Mouse (Mus musculus): ENCODE results near the gene Pcyt1a. TPM values are rescaled to one million over a fixed set of nuclear protein-coding genes. Genes with fewer than 3 reads are reported as not detected.
"Not testable (repeated sequence)": the region's sequence is repeated elsewhere in the genome, so short reads cannot be mapped to it uniquely, and the experiment has no call there.

Gene Pcyt1a
- total RNA-seq, 2 experiments from 2014 or later, result 40.0 to 41.8 TPM

DNA sequence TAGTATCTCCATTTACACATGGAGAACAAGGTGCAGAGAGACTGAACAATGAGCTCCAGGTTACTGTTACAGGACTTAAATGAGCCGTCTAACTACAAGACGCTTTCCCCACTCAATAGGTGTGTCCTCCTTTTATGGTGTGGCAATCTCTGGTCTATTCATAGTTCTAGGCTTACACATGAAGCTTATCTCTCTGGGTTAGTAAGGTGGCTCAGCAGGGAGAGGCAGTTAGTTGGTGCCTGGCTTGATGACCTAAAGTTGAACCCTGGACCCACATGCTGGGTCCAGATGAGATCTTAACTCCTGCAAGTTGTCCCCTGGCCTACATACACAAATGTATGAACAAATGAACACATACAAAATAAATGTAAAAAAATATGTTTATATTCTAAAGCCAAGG lies 32.7 kb downstream of the Pcyt1a start:
- intact Hi-C loops (cut with DNase I), result no loop called here
- DNase-seq (ENCODE audit: low spot score in 2 of 2), result no peak

DNA sequence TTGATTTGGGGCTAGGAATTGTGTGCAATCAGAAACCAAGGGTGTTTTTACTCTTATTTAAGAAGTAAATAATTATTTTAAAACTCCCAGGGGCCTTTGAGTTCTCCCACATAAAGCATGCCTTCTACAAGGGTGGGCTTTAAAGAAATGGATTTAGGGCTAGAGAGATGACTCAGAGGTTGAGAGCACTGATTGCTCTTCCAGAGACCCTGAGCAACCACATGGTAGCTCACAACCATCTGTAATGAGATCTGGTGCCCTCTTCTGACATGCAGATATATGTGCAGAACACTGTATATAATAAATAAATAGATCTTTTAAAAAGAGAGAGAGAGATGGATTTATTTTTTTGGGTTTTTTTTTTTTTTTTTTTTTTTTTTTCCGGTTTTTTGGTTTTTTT lies 34.2 kb downstream of the Pcyt1a start:
- intact Hi-C loops (cut with DNase I), result no loop called here
- DNase-seq (ENCODE audit: low spot score in 2 of 2), result no peak

DNA sequence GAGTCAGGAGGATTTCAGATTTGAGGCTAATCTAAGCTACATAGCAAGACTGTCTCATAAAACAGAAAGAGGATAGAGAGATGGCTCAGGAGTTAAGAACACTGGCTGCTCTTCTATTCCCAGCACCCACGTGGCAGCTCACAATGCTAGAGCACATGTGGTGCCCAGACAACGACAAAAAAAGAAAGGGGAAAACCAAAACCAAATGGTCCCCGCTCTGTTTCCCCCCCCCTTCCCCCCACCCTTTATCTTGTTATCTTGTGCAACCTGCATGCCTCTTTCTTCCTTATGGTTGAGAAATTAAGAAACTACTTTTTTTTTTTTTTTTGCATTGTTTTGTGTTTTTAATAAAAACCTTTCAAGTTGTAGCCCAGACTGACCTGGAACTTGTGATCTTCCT lies 37.8 kb downstream of the Pcyt1a start:
- no peak for DNase-seq (ENCODE audit: low spot score in 2 of 2)
- intact Hi-C loops (cut with DNase I), result no loop called here

DNA sequence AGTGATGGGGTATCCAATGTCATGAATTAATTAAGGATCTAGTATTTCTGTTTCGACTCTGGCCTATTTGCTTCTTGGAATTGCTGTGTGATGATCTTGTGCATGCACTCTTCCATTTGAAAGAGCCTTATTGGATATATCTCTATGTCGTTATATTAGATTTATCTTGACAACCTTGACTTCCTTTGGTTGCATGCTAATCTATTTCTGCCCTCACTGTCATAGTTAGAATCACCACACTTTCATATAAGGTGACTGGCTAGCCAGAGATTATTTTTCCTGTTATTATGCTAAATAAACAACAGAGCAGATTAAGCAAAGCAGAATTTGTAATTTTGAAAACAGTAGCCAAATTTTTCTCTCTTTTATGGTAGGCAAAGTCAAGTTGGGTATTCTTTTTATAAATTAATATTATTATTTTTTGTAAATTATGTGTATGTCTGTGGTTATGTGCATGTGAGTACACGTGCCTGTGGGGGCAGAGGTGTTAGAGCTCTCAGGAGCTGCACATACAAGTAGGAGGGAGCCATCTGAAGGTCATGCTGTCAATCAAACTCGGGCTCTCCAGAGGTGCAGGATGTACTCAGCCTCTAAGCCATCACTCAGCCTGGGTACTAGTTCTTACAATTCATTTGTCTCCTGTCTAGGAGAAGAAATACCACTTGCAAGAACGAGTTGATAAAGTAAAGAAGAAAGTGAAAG lies 38.8 kb downstream of the Pcyt1a start:
- DNase-seq (ENCODE audit: low spot score in 2 of 2), result no peak
- intact Hi-C loops (cut with DNase I), result no loop called here

DNA sequence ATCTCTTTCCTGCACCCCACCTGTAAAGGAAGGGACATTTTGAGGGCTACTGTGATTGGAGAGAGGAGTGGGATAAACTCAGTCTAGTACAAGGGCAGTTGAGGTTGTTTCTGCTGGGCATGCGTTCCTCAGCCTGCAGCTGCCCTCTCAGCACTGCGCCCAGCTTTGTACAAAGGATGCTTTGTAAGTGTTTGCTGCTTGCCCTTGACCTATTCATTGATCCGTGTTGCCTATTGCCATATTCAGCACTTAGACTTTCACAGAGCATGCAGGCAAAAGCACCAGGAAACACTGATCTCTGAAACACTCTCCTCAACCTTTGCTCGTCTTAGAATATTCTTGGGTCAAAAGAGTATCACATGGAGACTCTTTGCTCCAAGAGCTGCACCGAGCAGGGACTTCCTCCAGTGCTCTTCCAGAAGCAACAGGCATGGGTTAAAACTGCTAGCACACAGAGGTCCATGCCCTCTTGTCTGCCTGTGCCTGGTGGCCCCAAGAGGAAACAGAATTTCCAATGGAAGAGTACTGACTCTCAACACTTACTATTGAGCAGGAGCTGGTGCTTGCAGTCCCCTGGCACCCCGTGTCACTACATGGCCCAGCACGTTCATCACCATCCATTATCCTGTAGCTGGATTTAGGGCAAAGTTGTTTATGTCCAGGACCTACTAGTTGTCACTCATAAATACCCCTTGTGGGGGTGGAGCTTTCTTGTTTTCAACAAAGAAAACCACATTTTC lies 41.7 kb downstream of the Pcyt1a start:
- intact Hi-C loops (cut with DNase I), result no loop called here
- DNase-seq (ENCODE audit: low spot score in 2 of 2), result no peak

DNA sequence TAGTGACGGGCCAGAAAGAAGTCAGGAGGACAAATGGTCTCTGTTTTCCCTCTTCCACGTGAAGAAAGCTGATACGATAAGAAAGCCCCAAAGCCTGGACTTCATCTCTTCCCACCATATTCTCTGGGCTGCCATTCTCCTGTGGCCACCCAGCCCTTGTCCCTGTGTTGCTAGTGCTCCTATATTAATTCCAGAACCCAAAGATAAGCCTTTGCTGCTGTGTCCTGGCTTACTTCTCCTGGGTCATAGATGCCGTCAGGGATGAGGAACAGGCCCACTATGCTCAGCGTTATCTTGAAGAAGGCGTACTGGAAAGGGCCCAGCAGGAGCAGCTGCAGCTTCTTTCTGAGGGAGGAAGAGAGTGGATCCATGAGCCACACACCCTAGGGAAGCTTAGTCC lies 46.6 kb downstream of the Pcyt1a start:
- DNase-seq (ENCODE audit: low spot score in 2 of 2), result no peak
- intact Hi-C loops (cut with DNase I), result no loop called here

DNA sequence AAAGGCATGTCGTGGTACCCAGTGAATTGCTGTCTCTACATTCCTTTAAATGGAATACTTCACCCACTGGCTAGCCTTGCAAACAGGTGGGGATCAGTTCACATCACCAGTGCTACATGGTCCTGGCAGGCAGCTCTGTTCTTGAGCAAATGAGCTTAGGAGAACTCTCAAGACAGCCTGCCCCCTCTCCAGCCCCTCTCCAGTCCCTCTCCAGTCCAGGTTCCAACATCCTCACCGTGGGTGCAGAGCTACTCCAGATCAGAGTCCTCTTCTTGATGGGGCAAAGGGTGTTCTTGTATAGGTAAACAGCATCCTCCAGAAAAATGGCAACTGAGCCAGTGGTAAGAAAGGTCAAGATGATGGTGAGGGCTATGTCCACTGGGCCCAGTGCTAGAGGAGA lies 48.7 kb downstream of the Pcyt1a start:
- intact Hi-C loops (cut with DNase I), result no loop called here
- no peak for DNase-seq (ENCODE audit: low spot score in 2 of 2)

DNA sequence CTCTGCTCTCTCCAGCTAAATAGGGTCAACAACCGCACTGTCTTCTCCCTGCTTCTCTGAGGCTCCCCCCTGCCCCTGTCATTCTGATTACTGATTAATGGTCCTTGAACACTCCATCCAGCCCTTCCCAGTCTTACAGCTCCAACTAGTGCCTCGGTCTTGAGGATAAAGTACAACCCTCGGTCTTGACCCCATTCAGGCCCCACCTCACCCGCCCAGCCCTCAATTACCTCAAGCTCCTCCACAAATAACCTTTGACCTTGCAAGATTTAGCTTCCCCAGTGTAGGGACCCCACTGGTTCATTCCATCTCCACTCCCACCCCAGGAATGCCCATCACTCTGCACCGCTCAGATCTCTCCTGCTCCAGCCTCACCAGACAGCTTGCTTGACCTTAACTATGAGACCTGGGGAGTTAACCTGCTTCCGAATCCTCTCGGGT lies 53.7 kb downstream of the Pcyt1a start:
- intact Hi-C loops (cut with DNase I), result no loop called here
- DNase-seq (ENCODE audit: low spot score in 2 of 2), result no peak

DNA sequence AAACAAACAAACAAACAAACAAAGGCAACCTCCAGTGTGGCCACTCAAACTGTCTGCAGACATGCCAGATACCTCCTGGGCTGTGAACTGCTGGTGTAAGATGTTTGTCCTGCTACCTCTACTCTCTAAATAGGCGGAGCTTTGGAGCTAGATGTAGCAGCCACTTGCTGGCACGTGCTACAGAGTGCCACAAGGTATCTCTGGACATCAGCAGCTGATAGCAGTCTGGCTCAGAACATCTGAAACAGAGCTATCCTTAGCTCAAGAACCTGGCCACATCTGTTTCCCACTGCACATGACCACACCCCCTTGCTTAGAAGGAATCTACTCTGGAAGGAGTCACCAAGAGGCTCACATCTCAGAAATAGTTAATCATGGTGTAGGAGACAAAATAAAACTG lies 54.5 kb downstream of the Pcyt1a start:
- intact Hi-C loops (cut with DNase I), result no loop called here
- DNase-seq (ENCODE audit: low spot score in 2 of 2), result no peak

DNA sequence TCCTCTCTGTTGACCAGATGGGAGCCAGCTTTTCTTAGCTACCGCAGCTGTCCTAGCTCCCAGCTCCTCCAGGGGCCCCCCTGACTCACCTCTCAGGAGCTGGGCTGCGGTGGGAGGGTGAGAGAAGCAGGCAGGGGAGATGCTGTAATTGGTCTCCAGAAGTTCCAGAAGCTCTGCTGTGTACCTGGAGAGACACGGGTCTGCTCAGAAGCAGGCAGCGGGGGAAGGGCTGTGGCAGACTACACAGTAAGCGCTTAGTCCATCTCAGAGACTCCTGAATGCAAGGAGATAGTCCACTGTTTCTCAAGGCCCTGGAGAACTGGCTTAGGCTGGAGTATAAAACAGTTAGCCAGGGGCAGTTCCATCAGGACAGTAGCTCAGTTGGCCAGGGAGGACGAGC lies 55.3 kb downstream of the Pcyt1a start:
- intact Hi-C loops (cut with DNase I), result no loop called here
- no peak for DNase-seq (ENCODE audit: low spot score in 2 of 2)

DNA sequence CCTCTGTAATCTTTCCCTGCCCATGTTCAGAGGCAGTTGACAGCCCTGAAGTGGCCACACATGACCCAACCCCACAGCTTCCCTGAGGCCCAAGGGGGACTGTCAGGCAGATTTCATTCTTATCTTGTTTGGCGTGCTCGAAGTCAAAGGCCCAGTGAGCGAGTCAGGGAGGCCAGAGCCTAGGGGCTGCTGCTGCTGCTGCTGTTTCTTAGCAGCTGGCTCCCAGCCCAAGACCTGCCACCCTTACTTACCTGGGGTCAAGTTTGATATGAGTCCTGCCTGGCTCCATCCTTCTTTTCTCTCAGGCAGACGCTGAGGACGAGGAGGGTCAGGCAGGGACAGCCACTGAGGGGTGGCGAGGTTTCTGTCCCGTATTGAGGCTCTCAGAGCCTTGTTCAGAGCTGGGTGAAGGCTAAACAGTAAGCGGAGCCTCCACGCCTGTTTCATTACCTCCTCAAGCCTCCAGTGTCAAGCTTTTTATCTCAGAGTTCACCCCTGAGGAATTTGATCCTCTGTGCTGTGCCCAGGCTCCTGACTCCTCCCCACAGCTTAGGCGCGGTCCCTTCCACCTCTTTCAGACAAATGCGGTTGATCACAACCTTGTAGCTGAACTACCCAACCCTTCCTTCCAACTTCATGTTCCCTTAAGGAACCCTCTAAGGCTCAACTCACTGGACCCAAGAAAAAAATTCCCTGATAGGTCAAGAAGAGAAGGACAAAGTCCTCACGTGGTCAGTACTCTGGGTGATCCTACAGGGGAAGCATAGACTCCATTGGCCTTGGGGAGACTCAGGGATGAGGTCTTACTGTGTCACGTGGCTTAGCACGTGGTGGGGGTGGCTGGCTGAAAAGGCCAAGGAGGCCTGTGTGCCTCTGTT lies 56.8 kb downstream of the Pcyt1a start, which contains the start of gene Slc51a:
Gene Slc51a (minus strand): TSS at position 646 of the 878 bp plus-strand sequence.
- intact Hi-C loops (cut with DNase I), result no loop called here
- no peak for DNase-seq (ENCODE audit: low spot score in 2 of 2)

DNA sequence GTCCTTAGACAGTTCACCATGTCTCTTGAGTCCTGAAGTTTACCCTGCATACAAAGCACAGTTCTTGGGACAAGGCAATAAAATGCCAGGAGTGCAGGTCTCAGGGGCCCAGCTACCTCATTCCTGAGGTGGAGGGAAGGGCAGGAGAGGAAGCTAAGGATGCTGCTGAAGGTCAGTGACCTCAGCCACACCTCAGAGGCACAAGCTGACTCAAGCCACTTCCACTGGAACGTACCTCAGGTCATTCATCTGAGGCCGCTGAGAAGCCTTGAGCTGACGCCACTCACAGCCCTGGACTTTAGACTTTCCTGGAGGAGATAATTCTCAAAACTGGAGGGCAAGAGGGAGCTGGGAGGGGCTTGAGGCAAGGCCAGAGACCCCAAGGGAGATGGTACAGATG lies 58.2 kb downstream of the Pcyt1a start:
- intact Hi-C loops (cut with DNase I), result no loop called here
- DNase-seq (ENCODE audit: low spot score in 2 of 2), result no peak

DNA sequence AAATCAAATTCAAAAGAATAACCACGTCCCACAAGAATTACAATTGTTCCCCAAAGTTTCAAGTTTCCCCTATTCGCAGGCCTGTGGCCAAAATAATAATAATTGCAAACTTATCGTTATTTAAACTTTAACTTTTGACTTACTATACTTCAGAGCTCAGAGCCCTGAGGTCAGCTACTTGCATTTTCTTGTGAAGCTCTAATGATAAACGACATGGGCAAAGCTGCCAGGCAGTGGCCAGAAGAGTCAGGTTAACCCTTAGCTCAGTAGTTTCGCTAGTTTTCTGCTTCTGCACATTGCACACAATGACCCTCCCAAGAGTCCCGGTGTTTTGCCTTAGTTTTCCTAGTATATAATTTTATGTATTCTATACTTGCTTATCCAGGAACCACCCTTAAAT lies 63.6 kb downstream of the Pcyt1a start:
- intact Hi-C loops (cut with DNase I); DNase-seq (ENCODE audit: low spot score in 2 of 2): not testable (repeated sequence)

DNA sequence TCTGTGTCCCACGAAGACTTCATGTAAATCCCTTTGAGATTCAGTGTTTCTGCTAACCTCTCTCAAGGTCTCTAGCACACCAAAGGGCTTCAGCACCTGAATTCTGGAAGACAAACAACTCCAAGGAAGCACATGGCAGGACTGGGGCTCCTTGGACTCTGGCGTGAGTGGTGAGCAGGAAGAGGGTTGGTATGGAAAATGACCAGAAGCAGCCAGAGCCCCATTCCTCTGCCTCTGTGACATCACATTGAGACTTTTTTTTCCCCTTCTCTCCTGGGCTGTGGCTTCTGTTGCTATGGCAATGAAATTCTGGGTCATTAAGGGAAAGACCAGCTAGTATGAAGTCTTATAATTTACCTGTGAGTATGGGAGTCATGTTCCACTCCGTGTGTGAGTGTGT lies 65.2 kb downstream of the Pcyt1a start, which contains the start of gene Zdhhc19:
Gene Zdhhc19 (plus strand): TSS at position 301 of the 400 bp plus-strand sequence.
- no peak for DNase-seq (ENCODE audit: low spot score in 2 of 2)
- intact Hi-C loops (cut with DNase I), result no loop called here

DNA sequence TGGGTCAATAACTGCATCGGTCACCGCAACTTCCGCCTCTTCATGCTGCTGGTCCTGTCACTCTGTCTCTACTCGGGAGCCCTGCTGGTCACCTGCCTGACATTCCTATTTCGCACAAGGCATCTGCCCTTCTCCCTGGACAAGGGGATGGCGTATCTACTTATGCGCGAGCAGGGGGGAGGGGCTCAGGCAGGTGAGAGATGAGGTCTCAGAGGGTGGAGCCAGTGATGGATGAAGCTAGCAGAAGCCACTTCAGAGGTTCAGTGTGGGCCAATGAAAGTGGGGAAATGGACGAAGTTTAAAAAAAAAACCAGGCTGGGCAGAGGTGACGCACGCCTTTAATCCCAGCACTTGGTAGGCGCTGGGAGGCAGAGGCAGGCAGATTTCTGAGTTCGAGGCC lies 68.3 kb downstream of the Pcyt1a start:
- DNase-seq (ENCODE audit: low spot score in 2 of 2), result no peak
- intact Hi-C loops (cut with DNase I), result no loop called here

DNA sequence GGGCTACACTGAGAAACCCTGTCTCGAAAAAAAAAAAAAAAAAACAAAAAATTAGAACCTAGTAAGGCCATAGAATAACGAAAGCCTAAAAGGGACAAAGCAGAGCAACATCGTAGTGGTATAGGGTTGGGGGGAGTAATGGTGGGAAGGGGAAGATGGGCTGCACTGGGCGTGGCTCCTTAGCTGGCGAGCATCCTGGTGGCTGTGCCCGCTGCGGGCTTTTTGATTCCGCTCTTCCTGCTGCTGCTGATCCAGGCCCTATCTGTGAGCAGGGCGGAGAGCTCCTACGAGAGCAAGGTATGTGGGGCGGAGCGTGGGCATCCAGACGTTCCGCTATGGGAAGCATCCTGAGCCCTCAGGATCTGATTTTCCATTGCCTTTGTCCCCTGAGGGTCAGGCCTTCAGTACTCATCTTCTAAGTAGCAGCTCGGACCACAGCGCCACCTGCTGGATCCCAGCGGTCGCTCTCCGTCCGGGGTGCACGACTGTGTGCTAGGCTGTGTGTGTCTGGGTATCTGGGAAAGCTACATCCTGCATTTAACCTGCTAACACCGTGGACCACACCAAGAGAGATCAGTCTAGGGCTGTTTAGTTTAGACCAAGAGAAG lies 68.8 kb downstream of the Pcyt1a start:
- intact Hi-C loops (cut with DNase I), result no loop called here
- DNase-seq (ENCODE audit: low spot score in 2 of 2), result peak; percentile 85 to 89

DNA sequence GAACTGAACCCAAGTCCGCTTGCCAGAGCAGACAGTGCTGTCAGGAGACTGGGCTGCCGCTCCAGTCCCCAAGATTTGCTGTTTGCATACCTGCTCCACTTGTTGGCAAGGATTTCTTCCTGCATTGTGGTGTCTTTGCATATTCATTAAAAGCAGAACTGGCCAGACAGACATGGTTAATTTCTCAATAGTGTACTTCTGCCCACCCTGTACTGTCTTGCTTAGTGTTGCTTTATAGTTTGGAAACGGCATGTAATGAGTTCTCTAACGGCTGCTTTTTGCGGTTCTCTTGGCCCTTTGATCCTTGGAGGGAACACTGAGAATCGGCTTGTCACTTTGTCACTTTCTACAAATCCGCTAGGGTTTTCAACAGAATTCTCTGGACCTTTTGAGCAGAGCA lies 70.7 kb downstream of the Pcyt1a start:
- intact Hi-C loops (cut with DNase I), result no loop called here

DNA sequence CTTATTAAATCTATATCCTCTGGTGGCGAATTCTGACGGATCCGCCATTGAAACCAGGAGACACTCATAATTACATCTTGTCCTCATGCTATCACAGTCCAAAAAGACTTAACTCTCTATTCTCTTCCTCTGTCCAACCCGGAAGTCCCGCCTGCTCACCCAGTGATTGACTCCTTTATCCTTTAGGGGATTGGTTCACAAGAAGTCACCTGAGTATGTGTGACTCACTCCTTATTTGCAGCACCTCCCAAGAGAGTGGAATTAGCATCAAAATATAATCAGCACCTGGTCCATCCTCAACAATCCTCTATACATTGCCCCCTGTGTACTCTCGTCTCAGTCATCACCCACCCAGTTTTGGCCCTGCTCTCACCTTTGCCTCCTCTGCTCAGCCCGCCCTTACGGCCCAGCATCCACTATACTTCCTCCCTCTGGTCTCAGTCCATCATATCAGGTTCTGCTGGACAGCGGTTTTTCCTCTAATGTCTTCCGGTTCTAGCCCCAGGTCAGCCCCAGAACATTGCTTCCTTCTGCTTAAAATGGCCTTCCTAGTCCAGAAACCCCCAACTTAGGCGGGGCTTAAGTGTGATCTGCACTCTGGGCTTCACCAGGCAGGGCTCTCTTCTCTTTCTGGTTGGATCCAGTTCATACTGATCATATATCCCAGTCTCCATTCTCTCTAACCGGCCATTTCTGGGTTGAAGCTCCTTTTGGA lies 72.1 kb downstream of the Pcyt1a start:
- intact Hi-C loops (cut with DNase I), result no loop called here
- no peak for DNase-seq (ENCODE audit: low spot score in 2 of 2)

More for the DNA sequence above, 70.7 kb downstream of the Pcyt1a start:
- no peak for DNase-seq (ENCODE audit: low spot score in 2 of 2)

DNA sequence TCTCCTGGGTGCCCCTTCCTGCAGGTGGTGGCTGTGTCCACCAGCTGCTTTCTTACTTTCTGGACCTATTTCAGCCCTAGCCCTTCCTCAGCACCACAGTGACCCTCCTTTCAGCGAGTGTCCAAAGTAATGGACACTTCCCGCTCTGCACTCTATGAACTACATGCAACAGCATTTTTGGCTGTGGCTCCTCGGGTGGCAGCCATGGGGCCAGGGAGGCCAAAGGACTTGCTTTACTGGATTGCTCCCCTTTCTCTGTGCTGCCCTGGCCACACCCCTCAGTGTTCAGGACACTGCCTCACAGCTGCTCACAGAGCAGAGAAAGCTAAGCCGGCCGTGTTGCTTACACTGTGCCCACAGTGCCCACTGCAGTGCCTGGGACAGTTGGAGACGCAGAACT lies 72.9 kb downstream of the Pcyt1a start:
- intact Hi-C loops (cut with DNase I), result no loop called here

More for the DNA sequence above, 72.9 kb downstream of the Pcyt1a start:
- DNase-seq (ENCODE audit: low spot score in 2 of 2), result no peak
